Mouse (Mus musculus): ENCODE results near the gene Kpna4.

Kpna4 gene

DNA sequence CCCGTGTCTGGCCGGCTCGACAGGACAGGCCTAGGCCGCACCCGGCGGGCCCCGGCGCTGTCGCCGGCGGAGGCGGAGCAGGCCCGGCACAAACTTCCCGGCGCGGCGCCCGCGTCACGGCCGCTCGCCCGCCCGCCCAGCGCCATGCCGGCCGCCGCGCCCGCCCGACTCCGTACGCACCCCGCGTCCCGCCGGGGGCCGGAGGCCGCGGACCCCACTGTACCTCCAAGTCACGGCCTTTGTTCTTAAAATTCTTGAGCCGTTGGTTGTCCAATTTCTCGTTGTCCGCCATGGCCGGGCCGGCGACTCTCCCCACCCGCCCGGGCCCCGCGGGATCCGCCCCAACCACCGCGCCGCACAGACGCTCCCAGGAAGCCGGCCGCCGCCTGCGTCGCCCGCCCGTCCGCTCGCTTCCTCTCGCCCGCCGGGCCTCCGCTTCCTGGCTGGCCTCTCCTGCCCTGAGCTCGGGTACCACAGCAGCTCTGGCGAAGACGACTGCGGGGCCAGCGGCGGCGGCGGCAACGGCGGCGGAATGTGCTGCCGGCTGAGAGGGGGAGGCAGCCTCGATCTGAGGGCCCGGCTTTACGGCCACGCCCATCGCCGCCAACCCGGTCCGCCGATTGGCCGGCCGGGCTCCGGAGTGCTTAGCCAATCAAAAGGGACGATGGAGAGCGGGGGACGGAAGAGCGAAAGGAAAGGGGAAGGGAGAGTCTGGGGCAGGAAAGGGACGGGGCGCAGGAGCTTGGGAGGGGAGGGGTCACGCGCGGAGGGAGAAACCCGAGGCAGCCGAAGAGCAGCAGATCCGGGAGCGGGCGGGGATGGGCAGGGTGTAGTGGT, at the start of gene Kpna4:
Kpna4 (minus strand) TSS at position 605 of the 837 bp plus-strand sequence.
- DNase-seq (ENCODE audit: low read depth), result peak; percentile 97

DNA sequence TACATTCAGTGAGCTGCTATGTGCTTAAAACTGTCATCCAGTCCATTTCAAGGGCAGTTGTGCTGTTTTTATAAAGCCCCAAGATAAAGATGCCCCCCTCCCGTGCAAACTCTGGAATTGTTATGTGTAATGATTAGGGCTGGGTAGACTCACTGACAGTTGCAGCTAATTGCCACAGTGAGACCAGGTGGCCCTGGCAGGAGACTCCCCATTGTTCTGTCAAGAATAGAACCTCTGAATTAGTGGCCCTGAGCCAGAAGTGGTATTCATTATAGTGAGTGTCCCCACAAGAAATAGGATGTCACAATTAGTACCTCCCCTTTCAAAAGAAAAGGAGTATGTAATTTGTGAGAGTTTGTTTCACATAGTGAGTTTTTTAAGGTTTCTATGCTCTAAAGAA, 48.3 kb upstream of the Kpna4 start:
- DNase-seq (ENCODE audit: low read depth), result no peak

DNA sequence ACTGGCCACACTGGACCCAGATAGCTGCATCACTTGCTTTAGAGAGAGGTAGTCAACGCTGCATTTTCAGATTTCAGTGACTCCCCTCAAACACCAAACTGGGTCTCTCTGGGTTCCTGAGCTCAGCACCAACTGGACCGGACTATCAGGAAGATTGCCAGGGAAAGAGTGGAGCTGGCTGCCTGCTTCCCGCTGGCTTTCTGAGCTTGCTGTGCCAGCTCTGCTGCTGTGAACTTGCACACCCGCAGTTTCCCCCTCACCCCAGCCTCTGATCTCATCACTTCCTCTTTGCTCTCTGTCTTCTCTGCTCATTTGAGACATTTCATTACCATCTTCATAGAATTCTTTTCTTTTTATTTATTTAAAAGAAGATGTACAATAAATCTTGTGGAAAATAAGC, 44.2 kb upstream of the Kpna4 start:
- DNase-seq (ENCODE audit: low read depth), result peak; percentile 33

DNA sequence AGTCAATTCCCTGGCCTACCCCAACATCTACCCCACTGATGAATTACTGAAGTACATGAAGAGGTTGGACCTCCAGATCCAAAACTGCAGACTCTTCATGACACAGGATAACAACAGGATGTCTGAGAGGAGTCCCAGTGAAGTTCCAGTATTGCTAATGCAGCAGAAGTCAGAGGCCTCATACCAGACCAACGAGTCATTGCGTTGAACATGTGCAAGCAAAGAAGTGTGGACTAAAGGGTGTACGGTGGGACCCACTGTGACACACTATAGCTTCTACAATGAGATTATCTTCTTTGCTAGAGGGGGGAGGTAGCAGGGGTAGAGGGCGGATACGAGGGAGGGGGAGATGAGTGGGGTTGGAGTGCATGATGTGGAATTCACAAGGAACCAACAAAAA, 42.9 kb upstream of the Kpna4 start:
- DNase-seq (ENCODE audit: low read depth), result no peak

DNA sequence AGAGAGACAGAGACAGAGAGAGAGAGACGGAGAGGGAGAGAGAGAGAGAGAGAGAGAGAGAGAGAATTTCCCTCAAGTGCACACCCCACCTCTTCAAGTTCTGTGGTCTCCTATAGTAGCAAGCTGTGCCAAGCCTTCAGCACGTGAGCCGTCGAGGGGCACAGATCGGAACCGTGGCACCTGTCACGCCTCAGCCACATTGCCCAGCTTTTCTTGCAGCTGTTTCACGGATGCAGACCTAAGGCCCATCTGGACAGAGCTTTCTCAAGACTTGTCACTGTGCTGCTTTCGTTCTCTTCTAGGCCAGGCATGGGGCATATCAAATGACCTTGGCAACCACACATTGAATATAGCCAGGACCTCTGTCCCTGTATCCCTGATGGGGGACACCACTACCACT, 41.8 kb upstream of the Kpna4 start:
- no peak for DNase-seq (ENCODE audit: low read depth)

DNA sequence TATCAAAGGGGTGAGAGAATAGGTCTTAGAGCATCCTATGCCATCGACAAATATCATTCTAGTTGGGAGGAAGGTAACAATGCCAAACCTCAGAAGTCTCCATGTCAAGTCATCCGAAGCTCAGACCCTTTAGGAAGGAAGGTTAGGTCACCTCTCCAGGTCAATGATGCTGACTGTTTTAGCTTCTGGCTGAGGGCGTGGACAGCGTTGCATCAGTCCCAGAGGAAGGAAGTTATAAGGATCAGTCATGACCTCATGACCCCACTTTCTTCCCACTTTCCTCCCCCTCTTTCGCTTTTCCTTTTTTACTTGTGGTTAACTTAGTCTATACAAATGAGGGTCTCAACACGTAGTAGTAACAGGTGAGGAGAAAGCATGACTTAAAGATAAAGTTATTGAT, 36.1 kb upstream of the Kpna4 start:
- peak; percentile 57 for DNase-seq (ENCODE audit: low read depth)

DNA sequence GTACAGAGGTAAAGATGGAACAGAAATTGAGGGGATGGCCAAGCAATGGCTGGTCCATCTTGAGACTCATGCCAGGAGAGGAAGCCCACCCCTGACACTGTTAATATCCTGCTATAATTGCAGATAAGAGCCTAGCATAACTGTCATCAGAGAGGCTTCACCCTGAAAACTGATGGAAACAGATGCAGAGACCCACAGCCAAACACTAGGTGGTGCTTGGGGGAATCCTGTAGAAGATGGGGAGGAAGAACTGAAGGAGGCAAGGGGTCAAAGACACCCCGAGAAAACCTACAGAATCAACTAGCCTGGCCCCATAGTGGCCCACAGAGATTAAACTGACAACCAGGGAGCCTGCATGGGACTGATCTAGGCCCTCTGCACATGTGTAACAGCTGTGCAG, 33.5 kb upstream of the Kpna4 start:
- no peak for DNase-seq (ENCODE audit: low read depth)

DNA sequence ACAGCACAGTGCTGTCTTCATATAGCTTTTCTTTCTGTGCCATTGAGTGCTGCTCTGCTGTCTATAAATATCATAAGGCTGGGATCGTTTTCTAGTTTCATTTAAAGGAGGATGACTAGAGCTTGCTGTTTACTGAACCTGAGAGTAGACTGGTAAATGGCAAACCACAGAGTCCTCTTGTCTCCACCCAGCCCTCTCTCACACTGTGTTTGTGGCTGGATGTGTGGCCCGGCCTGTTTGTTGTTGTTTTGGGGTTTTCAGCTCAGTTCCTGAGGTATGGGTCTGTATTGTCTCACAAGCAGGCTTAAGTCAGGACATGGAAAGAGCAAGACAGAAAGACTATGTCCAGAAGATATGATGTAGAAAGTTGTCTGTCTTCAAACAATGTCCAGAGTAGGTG, 32.6 kb upstream of the Kpna4 start:
- DNase-seq (ENCODE audit: low read depth), result no peak

DNA sequence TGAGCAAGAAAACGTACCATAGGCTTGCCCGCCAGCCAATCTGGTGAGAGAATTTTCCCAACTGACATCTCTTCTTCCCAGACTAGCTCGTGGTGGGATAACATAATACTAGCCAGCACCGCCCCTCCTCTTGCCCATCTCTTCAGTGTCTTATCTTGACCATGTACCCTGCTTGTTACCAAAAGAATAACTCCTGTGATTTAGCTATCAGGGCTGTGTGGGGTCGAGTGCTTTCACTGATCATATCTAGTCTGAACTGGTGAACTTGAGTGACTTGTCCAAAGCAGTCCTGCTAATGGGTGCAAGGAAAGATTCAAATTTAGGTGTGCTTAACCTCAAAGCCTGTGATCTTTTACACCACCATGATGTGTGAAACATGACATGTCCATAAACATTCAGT, 31.0 kb upstream of the Kpna4 start:
- DNase-seq (ENCODE audit: low read depth), result no peak

DNA sequence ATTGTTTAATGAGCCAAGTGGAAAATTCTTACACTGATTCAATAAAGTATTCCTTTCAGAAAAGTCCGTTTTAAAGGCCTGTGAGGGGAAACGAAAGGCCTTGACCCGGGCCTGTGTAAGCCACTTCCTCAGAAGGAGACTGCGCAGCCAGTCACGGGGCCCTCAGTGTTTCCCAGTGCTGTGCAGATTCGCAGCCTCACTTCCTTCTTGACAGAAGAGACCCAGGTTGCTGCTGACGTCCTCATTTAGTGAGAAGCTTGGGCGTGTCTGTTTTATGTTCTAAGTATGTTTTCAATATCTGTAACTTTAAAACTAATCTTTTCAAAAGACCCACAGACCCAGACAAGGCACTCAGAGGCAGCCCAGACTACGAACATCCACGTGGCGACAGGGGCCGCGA, 29.6 kb upstream of the Kpna4 start:
- peak; percentile 52 for DNase-seq (ENCODE audit: low read depth)

DNA sequence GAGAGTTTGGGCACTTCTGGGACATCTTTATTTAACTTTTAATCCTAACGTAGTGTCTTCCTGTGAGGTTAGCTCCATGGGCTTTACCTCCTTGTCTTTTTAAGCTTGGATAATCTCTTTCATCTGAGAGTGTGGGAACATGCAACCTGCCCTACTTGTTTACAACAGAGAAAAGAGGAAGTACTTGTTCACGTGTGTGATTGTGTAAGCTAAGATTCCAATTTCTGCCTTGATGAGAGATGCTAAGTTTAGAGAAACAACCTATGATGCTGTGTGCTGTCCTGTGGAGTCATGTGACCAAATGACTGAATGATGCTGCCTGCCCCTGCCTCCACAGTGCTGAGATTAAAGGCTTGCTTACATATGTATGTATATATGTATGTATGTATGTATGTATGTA, 27.8 kb upstream of the Kpna4 start:
- DNase-seq (ENCODE audit: low read depth), result peak; percentile 68

DNA sequence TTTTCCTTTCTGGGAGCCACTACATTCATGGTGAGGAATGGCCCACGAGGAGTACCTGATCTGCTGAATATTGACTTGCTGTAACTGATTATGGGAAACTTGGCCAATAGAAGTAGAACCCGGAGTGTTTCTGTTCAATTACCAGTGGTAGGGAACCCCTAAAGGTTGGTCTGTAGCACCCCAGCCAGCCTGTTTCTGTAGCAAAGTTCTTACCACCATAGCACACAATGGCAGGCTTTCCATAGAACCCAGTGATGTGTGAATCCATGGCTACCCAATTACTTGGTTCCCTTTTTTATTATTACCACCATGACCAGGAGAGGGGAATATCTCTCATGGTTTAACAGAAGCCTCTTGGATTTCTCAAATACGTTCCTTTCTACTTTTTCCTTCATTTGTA, 24.0 kb upstream of the Kpna4 start:
- no peak for DNase-seq (ENCODE audit: low read depth)

DNA sequence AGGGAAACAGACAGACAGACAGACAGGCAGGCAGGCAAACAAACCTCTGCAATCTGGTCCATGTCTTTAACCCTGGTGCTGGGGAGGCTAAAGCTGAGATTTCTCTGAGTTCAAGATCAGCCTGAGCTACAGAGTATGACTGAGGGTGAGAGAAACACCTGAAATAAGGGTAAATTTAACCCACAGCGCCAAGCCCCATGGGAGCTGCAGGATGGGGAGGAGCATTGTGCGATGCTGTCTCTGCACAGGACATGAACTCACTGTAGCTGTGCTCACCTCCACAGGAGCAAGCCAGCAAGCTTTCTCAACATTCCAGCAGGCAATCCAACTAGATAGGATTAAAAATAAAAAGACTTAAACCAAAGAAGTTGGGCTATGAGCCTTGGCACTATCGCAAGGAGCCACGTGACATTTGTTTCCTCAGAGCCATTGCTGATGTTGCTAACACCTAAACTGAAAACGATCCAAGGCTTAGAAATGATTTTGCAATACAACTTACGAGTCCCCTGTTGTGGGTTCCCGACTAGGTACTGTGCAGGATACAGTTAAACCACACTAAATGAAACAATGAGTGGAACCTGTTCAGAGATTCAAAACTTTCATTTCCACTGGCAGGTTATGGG, 15.6 kb upstream of the Kpna4 start:
- peak; percentile 70 for DNase-seq (ENCODE audit: low read depth)

DNA sequence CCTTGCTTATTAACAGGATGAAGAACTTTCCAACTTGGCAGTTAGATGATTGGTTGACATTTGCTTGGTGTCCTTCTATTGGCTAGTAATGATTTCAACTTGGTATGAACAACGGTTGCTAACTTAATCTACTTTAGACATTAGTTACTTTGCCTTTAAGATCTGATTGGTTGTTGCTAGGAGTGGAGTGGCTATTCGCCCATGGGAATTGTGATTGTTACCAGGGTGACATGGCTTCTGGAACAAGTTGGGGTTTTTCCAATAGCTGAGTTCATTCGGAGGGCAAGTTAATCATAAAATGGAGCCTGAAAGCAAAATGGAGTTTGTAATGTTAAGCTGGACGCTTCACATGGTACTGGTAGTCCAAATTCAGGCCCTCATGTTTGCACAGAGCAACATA, 13.9 kb upstream of the Kpna4 start:
- DNase-seq (ENCODE audit: low read depth), result no peak

DNA sequence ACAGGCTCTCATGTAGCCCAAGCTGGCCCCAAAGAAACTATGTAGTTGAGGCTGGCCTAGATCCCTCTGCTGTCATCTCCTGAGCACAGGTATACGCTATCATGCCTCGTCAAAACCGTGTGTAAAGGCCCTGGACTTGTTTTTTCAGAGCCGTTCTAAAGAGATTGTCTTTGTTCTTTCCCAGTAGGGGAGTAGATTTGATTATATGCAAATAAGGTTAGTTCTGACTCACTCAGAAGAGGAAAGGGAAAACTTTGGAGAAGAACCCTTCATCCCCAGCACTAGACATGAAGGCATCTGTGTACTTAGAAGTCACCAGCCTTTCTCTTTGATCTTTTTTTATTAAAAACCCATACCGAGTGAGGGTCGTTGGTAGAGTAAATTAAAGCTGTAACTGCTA, 9.1 kb upstream of the Kpna4 start:
- no peak for DNase-seq (ENCODE audit: low read depth)

DNA sequence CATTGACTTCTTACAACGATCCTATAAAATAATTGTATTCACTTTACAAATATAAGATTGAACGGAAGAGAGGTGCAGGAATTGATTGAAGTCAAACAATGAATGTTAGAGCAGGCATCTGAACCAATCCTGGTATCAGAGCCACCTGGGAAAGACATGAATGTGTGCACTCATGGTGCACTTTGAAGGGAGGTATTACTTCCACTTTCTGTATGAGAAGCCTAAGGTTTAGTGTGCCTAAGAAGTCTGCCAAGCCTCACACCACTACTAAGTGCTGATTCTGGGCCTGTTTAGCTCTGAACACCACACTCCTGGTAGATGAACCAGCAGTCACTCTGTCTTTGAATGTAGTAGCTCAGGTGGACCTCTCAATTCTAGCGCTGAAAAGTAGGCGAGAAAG, 4.1 kb upstream of the Kpna4 start:
- no peak for DNase-seq (ENCODE audit: low read depth)

DNA sequence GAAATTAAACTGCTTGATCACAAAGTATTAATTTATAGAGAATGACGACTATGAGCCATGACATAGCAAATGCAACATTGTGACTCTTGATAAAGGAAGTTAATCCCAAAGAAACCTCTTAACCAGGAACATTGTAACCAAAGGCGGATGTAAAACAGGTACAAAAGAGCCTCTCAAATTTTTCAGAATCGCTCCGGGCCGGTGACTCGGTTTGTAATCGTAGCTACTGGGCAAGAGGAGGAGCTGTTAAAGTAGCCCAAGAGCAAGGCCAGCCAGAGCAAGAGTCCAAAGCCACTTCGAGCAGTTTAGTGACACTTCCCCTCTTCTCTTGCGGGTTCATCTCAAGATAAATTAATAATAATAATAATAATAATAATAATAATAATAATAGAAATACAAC, 780 bp upstream of the Kpna4 start:
- DNase-seq (ENCODE audit: low read depth), result peak; percentile 23

DNA sequence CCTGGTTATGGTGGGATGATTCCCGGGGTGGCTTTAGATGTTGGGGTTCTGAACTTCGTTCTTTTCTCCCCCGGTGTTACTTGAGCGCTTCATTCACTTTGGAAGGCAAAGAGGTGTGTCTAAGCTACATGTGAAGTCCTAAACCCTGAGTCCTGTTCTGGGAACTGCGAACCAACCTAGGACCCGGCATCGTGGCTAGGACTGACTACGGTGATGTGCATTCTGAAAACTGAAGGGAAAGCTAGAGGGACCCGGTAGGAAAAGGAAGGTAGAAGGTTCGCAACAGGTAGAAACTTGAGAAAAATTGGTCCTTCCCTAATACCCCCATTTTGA, 399 bp upstream of the Kpna4 start:
- DNase-seq (ENCODE audit: low read depth), result no peak

DNA sequence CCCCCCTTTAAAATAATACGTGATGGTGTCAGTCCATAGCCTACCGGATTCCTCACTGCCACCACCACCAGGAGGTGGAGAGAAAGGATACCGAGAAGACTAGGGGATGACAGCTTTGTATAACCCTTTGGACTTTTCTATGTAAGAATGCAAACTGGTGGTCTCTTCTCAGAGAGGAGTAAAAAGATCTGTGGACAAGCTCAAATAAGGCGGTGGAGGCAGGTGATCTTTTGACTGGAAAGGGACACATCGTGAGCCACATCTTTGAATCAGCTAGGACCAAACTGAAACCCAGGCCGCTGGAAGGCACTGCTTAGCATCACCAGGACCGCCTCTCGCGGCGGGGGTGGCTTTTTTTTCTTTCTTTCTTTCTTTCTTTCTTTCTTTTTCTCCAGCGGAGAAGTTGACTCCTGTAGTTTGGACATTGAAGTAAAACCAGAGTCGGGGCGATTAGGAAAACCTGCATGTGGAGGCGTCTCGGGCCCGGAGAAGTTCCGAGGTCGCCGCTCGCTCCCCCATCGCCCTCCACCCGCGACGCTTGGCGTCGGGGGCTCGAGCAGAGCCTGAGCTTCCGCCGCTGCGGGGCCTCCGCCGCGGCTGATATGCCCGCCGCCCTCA, 913 bp downstream of the Kpna4 start:
- peak; percentile 74 for DNase-seq (ENCODE audit: low read depth)

DNA sequence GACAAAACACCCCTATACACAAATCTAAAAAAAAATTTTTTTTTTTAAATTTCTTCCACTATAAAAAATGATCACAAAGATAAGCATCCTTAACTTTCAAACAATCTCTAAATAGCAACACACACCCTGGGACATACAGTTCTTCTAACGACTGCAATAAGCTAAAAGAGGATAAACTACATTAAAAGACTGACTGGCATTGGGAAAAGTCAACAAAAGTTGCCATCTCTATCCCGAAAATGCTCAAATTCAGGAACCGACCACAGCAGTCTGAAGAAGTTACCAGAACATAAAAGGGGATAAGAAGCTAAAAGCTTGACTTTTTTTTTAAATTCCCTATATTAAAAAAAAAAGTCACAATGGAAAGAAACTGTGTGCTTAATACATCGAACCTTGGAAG, 1.5 kb downstream of the Kpna4 start:
- no peak for DNase-seq (ENCODE audit: low read depth)

DNA sequence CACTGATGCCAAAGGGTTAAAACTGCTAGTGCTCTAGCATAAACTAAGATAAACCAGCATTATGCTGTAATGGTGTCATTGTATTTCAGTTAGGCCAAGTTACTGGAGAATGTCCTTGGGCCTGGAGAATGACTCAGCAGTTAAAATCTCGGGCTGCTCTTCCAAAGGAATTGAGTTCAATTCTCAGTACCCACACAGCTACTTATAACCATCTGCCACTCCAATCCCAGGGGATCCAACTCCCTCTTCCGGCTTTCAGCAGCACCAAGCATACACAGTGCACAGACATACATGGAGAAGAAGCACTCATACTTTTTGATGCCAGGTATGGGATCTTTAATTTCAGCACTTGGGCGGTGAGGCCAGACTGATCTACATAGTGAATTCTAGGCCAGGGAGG, 8.1 kb downstream of the Kpna4 start:
- peak; percentile 69 for DNase-seq (ENCODE audit: low read depth)

DNA sequence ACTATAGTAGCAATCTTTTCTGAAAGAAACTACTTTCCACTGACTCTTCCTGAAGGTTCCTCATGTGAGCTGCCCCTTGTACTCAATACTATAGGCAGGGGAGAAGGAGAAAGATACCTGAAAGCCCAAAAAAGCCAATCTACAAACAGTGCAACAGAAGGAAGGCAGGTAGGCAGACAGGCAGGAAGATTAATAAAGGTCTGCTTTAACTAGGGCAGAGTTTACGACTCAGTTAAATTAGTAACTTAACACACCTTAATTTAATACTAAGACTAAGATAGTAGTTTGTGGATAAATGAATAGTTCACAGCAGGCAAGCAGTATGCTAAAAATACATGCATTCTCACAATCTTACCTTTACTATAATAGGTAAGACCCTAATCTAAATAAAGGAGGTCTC, 12.2 kb downstream of the Kpna4 start:
- DNase-seq (ENCODE audit: low read depth), result no peak

DNA sequence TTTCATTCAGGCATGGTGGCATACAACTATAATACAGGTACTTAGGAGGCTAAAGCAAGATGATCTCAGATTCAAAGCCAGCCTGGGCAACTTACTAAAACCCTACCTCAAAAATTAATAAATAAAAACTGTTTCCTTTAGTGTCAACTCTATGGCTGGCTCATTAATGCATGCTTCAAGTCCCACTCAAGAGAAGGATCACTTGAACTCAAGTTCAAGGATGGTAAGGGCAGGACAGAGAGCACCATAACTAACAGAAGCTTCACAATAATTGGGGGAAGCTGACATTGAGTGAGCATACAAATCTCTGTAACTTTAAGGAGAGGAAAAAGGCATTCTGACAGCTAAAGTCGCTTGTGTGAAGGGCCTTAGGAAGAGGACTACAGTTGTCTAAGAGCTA, 13.0 kb downstream of the Kpna4 start:
- no peak for DNase-seq (ENCODE audit: low read depth)

DNA sequence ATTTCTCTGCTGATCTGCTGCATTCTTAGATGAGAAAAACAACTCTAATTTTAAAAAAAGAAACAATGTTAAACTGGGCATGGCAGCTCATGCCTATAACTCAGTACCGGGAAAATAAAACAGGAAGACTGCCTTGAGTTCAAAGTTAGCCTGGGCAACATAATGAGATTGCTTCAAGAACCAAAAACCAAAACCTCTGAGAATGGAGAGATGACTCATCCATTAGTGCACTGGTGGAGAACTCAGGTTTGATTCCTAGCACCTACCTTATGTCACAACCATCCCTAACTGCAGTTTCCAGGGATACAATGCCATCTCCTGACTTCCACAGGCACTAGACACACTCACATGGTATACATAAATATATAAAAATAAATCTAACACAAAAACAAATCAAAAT, 17.8 kb downstream of the Kpna4 start:
- DNase-seq (ENCODE audit: low read depth), result peak; percentile 43
